Mouse (Mus musculus) megakaryocyte progenitor cell, adult 5-6 weeks (primary cell): Measurements from ENCODE around the gene Meis2. TPM values are rescaled to one million over a fixed set of nuclear protein-coding genes. Genes with fewer than 3 reads are reported as not detected.

Source experiments
- ATAC-seq: replicated peaks from 2 replicates; pipeline ENCODE4 v1.8.0; 2016; ENCODE audit warnings: mild to moderate bottlenecking, moderate TSS enrichment, inconsistent platforms; ENCODE audit not compliant: poor library complexity
- total RNA-seq, 2 experiments: library from RNA; stranded (forward) in 1 of 2; stranded (reverse) in 1 of 2; fragments of 157-497, 149-512 nt in 1 of 2; fragments of 200-1000 nt in 1 of 2; gene quantifications; 2 replicates each; pipeline versions ENCODE4 v1.2.3 to v1.2.4; 2015 to 2017

The Meis2 gene
- total RNA-seq, 2 experiments from 2014 or later = not detected

DNA sequence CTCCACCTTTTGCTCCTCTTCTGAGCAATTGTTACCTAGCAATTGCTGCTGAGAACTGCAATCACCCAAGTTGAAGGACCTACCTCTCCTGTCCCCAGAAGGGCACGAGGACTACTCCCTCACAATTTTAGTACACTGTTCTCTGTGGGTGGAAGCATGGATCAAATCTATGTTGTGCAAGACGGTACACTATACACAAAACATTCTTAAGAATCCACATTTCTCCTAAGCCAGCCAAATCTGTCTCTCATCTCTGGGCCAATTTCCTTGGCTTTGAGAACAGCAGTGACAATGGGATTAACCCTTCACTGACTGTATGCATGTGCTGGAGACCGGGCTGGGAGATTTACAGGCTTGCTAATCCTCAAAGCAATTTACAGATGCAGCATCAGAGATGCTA lies 115.0 kb downstream of the Meis2 start:
- no peak for ATAC-seq

DNA sequence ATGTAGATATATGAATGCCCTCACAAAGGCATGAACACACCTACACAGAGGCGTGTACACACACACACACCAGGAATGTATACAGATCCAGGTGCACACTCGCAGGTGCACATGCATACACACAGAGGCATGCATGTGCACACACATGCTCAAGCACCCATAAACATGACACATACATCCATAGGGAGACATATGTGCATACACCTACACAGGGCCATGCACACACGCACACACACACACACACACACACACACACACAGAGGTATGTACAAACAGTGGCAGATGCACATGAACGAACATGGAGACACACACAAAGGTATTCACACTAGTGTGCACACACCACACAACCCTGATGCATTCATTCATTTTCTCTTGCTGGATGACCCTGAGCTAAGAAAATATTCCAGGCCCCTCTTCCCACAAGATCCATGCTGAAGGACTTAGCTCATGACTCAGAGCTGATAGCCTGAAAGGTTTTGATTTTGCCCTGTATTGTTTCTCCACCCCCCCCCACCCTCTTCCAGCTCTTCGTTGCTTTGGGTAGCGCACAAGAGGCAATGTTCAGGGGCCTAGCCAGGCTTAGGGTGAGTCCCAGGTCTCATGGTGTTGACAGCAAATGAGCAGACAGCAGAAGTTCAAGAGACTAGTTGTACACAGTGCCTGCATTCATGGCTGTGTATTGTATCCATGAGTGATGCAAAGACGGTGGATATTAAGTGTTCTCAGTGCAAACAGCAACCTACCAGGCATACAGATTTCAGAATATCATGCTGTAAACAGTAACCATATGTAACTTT lies 116.8 kb downstream of the Meis2 start:
- no peak for ATAC-seq

DNA sequence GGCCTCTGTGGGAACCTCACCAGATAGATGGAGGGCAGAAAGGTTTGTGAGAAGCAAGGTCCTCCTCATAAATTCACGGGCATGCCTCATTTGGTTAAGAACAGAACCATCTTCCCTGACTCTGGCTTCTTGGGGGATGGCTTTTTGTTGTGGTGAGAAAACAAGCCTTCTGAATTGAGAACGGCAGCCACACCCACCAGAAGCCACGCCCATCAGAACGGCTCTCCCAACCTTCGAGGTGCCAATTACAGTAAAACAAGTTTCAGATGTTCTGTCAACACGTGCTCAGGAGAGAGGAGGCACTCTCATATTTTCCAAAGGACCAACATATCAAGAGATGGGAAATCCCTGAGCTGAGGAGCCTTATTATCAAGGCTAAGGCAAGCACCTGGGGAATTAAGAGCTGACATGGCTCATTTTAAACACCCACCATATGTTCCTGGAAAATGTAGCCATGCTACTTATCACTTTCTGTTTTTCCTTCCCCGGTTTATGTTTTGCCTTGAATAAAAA lies 117.9 kb downstream of the Meis2 start:
- no peak for ATAC-seq

DNA sequence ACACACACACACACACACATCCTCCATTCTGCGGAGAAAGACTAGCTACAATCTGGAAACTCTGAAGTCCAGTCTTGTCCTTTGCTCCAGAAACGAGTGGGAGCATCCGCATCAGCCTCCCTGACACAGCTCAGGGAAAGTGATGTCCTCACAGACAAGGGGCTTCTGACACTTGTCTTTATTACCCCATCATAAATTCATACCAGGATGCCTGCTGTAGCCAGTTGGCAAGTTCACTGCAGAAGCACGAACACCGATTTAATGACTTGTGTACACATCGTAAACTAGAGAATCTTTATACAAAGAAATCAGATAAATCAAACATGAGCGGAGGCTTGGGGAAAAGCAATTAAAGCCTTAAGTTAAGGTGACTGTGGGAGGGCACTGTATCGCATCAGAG lies 122.6 kb downstream of the Meis2 start:
- no peak for ATAC-seq

DNA sequence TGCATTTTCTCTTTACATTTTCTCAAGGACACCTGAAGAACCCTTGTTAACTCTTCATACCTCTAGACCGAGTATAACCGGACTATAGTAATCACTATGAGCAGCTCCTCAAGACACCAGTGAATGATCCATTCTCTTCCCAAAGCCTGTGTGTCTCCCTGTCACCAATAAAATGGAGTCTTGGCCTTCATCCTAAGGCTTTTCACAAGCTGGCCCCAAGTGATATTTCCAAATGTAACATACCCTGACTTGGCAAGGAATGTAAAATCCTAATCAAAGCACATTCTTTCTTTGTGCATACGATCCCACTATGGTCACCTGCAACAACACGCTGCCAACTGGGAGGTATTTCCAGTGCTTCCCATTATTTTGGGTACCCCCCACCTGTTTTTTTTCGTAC lies 125.8 kb downstream of the Meis2 start:
- no peak for ATAC-seq

DNA sequence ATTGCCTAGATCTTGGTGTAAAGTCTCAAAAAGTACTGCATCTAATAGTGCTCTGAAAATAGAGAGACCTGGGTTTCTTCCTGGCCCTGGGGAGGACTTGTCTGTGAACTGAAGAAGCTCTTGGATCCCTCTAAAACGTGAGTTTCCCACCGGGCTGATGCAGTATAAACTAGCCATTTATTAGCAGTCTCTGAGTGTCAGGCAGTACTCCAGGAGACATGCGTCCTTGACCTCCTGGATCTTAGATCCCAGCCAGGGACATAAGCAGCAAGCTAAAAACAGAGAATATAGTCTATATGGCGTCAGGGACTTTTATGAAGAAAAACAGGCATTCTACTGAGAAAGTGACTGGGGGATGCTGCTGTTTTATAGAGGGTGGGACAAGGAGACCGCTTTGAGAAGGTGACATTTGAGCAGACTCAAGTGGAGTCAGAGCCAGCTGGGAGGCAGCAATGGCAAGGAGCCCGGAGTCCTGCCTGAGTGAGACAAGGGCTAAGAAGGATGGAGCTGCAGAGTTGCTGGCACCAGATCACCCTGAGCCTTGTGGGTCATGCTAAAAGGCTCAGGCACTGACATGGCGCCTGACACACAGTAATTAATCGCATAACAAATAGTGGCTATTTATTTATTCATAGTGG lies 126.6 kb downstream of the Meis2 start:
- ATAC-seq = no peak

DNA sequence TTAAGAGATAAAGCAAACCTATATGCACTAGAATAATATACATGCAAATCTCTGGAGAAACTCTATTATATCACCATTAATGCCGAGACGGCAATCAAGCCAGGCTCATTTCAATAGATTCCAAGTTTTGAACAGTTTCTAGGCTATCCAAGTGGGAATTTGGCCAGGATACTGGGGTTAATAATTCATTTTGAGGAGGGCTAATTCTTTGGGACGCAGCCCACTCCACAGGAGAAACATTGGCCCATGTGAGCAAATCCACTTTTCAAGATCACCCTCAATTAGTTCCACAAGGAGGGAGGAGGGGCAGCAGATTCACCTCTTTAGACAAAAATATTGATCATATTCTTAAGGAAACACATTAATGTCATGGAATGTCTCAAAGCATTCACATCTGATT lies 127.3 kb downstream of the Meis2 start:
- ATAC-seq = no peak

DNA sequence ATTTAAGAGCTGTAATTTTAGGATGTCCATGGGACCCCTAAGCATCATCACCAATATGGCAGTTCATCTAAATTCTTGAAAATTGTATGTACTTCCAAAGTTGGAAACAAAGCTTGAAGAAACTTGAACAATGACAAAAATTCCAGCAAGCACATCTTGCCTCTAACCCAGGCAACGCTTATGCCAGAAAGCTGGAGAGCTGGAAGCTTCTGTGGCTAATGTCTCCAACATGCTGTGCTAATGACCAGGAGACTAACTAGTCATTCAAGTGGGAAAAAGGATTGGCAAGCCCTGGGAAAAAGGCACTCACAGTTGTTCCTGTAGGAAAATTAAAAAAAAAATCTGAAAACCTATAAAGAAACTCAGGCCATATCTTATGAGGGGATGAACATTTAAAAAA lies 127.7 kb downstream of the Meis2 start:
- ATAC-seq = no peak

DNA sequence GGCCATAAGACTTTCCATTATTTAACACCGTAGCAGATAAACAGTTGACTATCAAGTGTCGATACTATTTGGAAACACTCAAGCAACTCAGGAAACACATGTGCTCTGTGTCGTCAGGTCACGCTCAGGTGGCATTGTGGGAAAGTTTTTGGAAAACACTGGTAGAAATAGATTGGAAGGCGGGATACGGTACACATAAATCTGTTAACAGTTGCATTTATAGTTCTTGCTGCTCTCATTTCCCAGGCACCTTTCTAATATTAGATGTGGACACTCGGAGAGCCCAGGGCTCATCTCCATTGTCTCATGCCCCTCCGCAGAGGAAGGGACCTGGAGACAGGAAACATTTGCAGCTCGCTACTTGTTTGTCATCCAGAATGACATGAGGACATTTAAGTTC lies 128.9 kb downstream of the Meis2 start:
- no peak for ATAC-seq

DNA sequence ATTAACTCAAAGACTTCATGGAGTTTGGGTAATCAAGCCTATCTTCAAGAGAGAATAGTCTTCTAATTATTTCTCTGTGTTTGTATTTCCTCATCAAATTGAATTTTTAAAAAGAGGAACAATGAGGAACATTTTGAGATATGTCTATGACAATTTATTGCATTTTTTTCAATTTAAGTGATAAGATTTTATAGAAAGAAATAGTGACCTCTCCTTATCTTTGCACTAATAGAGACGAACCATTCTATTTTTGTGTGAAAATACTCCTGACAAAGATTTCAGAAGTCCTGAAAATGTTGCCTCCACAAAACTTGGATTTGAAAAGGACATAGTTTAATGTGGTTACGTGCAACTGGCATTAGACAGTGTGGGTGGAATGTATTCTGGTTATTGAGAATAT lies 131.3 kb downstream of the Meis2 start:
- ATAC-seq = no peak

DNA sequence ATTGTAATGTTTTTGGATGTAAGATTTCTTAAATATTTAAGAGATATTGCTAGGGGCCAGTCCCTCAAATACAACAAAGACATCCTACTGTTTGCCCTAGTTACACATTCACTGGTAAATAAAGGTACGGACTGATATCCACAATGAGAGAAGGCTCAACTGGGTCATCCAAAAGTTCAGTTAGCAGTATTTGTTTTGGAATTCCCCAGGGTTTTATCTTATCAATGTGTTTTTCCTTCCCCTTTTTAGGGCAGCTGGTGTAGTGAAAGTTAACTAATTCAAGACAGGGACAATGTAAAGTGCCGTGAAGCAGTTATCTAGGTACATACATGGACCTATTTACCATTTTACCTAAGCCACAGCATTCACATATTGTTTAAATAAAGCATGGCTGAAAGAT lies 132.4 kb downstream of the Meis2 start:
- no peak for ATAC-seq

DNA sequence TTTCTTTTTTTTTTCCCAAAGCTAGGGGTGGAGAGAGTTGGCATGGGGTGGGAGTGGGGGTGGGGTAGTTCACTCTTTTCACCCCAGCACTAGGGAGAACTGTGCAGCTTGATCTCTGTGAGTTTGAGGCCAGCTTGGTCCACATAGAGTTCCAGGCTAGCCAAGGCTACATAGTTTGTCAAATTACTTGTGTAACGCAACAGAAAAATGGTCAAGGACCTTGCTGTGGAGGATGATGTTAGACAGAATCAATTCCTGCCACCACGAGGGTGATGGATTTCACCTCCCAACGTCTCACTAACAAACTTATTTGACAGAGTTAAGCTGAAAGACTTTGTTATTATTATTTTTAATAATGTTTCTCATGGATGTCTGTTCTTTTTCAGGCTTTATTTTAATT lies 139.9 kb downstream of the Meis2 start:
- no peak for ATAC-seq

DNA sequence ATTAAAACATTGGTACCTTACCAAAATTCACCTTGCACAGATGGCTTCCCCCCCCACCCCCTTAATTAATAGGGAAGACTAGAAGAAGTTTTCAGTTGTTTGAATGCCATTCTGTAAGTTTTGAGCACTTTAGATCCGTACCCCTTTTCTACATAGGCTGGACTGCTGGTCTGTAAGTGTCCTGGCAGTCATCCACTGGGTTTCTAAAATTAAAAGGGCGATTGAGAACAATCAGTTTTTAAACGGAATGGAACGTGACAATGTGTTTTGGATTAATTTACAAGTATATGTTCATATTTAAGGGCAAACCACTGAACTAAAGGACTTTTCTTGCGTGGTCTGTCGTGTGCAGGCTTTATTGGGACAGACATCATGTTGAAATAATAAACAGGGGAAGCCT lies 141.2 kb downstream of the Meis2 start:
- no peak for ATAC-seq

DNA sequence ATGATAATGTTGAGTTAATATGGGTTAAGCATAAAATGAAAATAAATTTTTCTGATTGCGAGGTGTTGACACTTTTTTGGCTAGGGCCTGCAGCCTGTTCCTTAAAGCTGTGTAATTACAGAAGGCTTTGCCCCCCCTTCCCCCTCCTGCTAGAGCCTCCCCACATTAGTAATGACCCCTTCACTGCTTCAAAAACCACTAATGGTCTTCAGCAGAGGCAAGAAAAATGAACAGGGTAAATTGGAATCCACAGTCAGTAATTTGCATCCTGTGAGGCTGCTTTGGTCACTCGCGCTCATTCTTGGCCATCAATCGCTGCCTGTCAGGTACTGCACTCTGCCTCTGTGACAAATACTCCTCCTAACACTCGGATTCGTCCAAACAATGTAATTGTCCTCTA lies 142.4 kb downstream of the Meis2 start:
- no peak for ATAC-seq

DNA sequence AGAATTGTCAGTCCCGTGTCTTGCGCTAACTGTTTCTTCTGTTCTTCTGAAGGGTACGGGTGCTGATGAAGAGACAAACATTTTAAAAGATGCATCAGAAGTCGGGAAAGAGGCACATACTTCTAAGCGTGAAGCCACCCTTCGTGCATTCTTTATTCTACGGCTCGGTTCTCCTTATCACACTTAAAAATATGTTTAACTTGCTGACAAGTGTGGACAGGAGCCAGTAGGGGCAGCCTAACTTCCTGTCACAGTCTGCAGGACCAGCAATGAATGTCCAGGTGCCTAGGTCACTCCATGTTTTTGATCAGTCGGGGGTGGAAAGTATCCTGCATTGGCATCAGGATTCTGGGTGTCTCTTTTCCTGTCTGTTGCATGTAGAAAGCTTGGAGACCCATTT lies 144.0 kb downstream of the Meis2 start:
- ATAC-seq = no peak

DNA sequence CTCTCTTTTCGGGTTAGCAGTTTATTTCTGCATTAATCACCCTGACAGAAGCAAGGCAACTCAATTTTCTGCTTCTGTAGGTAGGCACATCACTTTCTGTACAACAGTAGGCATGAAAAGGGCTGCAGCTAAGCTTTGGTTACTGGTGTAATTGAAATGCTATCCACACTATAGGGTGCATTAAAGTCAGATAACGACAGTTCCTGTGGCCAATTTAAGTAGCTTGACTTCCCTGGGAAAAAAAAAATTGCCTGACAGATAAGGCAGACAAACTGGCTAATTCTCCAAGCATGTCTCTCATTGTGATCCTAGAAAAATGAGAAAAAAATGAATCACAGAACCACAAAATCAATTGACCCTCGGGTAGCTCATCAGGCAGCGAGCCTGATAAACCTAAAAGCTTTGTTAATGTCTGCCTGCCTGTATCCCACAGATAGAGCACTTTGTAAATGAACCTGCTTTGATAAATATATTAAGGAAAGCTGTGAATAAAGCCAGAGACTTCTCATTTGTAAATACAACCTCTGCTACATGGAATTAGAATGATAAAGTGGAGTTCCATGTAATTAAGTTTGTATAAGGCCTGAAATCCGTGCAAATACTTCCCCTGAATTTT lies 145.2 kb downstream of the Meis2 start:
- no peak for ATAC-seq

DNA sequence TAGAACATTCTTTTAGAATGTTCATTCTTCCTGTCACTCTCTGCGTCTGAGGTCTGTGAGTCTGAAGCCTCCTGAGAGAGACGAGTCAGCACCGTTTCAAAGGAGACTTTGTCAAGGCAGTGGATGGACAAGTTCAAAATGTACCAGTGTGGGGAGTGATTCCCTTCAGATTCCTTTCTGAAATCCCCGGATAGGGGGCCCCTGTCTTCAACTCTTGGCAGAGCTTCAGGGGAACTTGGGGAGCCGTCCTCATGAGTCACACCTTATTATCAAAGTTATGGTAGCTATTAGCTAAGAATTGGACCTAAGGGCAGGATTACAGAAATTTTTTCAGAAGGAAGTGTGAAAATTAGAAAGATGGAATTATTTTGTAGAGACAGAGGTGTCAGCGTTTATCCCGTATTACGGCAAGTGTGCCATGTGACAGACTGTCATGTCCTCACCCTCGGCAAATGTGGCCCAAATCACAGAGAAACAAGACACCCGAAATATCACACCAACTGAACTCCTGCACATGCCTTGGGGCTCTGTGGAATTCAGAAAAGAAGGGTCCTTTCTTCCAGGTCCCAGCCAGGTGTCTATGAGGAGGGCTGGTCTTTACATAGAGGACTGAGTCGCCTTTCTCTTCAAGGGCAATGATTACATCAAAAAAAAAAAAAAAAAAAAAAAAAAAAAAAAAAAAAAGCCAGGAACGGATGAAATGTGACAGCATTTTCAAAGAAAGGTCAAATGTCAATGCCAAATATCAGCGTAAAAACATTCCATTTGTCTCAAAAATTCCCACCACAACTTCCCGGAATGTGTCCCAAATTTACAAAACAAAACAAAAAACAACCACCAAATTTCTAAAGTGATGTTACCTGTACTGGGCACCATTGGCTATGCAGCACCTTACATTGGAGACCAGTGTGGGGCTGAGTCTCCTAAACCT lies 146.2 kb downstream of the Meis2 start:
- ATAC-seq = no peak

DNA sequence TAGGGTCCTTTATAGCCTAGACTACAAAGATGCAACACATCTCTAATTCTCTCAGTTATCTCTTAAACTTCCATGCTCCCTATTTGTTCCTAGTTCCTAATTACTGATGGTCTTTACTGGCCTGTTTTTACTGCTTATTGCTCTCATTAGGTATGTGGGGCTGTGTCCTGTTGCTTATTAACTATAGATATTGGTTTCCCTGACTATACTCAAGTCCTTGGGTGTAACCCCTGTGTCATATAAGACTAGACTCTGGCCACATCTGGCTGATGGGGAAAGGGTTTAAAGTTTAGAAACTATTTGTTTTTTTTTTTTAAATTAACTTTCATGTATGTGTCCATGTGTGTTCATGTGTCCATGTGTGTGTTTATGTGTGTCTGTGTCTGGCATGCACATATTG lies 147.1 kb downstream of the Meis2 start:
- ATAC-seq = no peak

DNA sequence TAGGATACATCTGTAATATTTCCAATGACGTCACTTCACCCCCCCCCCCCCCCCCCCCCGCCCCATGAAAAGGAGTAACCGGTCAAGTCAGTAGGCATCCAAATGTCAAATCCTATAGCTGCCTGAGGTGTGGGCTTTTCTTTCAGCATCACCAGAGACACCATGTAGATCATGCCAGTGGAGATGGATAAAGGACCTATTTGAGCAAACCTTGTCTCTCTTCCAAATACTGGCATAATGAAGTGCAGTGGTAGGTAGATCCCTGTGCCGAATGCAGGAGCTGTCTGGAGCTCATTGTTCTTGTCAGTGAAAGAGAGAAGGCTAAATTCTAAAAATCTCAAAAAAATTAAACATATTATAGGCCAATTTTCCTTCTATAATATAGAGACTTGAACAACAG lies 151.1 kb downstream of the Meis2 start:
- no peak for ATAC-seq

DNA sequence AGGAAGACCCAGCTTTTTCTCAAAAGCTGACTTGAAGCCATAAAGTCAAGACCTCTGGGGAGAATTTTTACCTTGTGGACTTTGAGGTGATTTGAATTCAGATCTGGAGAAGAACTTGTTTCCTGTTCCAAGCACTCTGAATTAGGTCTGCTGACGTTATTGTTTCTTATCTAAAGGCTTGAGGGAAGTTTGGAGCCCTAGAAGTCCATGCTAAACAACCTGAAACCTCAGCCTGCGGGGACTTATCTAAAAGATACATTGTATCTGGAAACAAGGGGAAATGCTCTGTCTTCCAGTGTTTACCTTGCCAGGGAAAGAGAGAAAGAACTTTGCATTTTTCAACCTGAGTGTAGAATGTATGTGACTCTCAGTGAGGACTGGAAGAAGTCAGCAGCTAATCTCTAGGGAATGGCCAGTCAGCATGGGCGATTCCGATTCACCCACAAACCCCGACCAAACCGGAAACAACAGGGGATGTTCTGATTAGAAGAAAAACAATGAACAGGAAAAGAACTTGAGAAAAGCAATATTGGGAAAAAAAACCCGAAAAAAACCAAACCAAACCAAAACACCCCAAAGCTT lies 152.6 kb downstream of the Meis2 start:
- no peak for ATAC-seq
